Comparison of ENCODE assay signal across 48 mouse cellular contexts in the genomic region with DNA sequence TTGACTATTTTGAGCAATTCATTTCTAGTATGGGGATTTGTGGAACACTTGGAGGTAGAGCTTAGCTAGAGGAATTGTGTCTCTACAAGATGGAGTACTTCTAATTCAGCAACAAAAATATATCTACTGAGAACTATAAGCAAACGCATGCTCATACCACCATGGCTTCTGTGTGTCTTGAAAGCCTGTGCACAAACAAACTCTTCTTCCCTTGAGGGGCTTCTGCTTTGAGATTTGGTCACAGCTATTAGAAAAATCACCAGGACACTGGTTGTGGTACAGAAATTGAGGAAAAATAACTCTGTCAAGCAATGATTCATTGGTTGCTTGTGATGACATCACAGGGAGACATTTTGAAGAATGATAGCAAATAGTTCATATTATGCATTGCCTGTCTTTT. TPM values are rescaled to one million over a fixed set of nuclear protein-coding genes. Genes with fewer than 3 reads are reported as not detected.
"Had no signal": no experiment of that assay in that cellular context is flagged by ENCODE, and none has a peak within 500 bp of the region (broad histone marks: within the 10 kb centered on the region; RNA-seq: fewer than 3 reads in every experiment).

No protein-coding gene starts in this region.

- H3K27ac ChIP-seq: left cerebral cortex, adult 2 months; limb, embryonic 10.5 days; limb, embryonic 12.5 days; limb, embryonic 13.5 days; limb, embryonic 15.5 days; liver, embryonic 12.5 days; liver, embryonic 13.5 days; liver, embryonic 14.5 days; liver, embryonic 15.5 days; lung, embryonic 15.5 days; macrophage; midbrain, embryonic 10.5 days; midbrain, embryonic 12.5 days; midbrain, embryonic 13.5 days; midbrain, embryonic 15.5 days; neural tube, embryonic 12.5 days had no signal

- H3K4me2 ChIP-seq: limb, embryonic 12.5 days; limb, embryonic 13.5 days; limb, embryonic 15.5 days; liver, embryonic 11.5 days; liver, embryonic 12.5 days; liver, embryonic 13.5 days; liver, embryonic 15.5 days; lung, embryonic 14.5 days; lung, embryonic 15.5 days; midbrain, embryonic 11.5 days; midbrain, embryonic 12.5 days; midbrain, embryonic 13.5 days; midbrain, embryonic 15.5 days; neural tube, embryonic 12.5 days had no signal

- H3K36me3 ChIP-seq: limb, embryonic 10.5 days; limb, embryonic 12.5 days; limb, embryonic 13.5 days; limb, embryonic 15.5 days; liver, embryonic 12.5 days; liver, embryonic 13.5 days; liver, embryonic 15.5 days; lung, embryonic 15.5 days; midbrain, embryonic 10.5 days; midbrain, embryonic 12.5 days; midbrain, embryonic 13.5 days; midbrain, embryonic 15.5 days; neural tube, embryonic 12.5 days had no signal

- H3K27me3 ChIP-seq: limb, embryonic 12.5 days; limb, embryonic 13.5 days; limb, embryonic 15.5 days; liver, embryonic 12.5 days; liver, embryonic 13.5 days; liver, embryonic 15.5 days; lung, embryonic 15.5 days; megakaryocyte, embryonic 14.5 days; midbrain, embryonic 12.5 days; midbrain, embryonic 13.5 days; midbrain, embryonic 15.5 days; neural tube, embryonic 12.5 days had no signal

- DNase-seq: left cerebral cortex, postnatal 4 days; liver; liver, embryonic 13.5 days; liver, postnatal 0 days; lung, adult 18-20 months; lung, adult 2 months; lung, embryonic 14.5 days; lung, postnatal 10 days; lung, postnatal 14 days; lung, postnatal 36 days; lung, postnatal 4 days; midbrain, embryonic 14.5 days had no signal

- ATAC-seq: liver, embryonic 12.5 days; liver, postnatal 0 days; midbrain, embryonic 13.5 days; midbrain, embryonic 15.5 days; midbrain, embryonic 16.5 days had no signal

- H3K9me3 ChIP-seq: limb, embryonic 10.5 days; limb, embryonic 13.5 days; limb, embryonic 15.5 days; liver, embryonic 13.5 days; liver, embryonic 15.5 days; lung, embryonic 15.5 days; midbrain, embryonic 13.5 days; midbrain, embryonic 15.5 days; neural tube, embryonic 12.5 days had no signal

- H3K4me3 ChIP-seq: left cerebral cortex, adult 2 months; limb, embryonic 10.5 days; limb, embryonic 12.5 days; limb, embryonic 13.5 days; limb, embryonic 15.5 days; liver, embryonic 12.5 days; liver, embryonic 13.5 days; liver, embryonic 15.5 days; lung, embryonic 15.5 days; megakaryocyte, embryonic 14.5 days; midbrain, embryonic 10.5 days; midbrain, embryonic 12.5 days; midbrain, embryonic 13.5 days; midbrain, embryonic 15.5 days; myocyte; neural tube, embryonic 12.5 days had no signal

- H3K4me1 ChIP-seq: limb, embryonic 10.5 days; limb, embryonic 12.5 days; limb, embryonic 13.5 days; limb, embryonic 15.5 days; liver, embryonic 12.5 days; liver, embryonic 13.5 days; liver, embryonic 15.5 days; lung, embryonic 15.5 days; megakaryocyte, embryonic 14.5 days; midbrain, embryonic 10.5 days; midbrain, embryonic 12.5 days; midbrain, embryonic 13.5 days; midbrain, embryonic 15.5 days; neural tube, embryonic 12.5 days had no signal

- H3K9ac ChIP-seq: limb, embryonic 12.5 days; limb, embryonic 13.5 days; limb, embryonic 15.5 days; liver, embryonic 12.5 days; liver, embryonic 13.5 days; liver, embryonic 14.5 days; liver, embryonic 15.5 days; liver, postnatal 0 days; lung, embryonic 14.5 days; lung, embryonic 15.5 days; midbrain, embryonic 12.5 days; midbrain, embryonic 13.5 days; midbrain, embryonic 15.5 days; neural tube, embryonic 12.5 days had no signal

RNA-seq across cellular contexts. Expression of gene AW822073, which starts 9.4 kb away (rescaled TPM):
- total RNA-seq: left cerebral cortex, adult 2 months; left cerebral cortex, adult 8-10 months; left cerebral cortex, postnatal 10 days; left cerebral cortex, postnatal 14 days; left cerebral cortex, postnatal 25 days; left cerebral cortex, postnatal 36 days; left cerebral cortex, postnatal 4 days; liver, adult 2 months; megakaryocyte progenitor cell, adult 5-6 weeks; megakaryocyte, adult 5-6 weeks; megakaryocyte-erythroid progenitor cell, adult 5-6 weeks; midbrain, postnatal 0 days; monocyte, adult 5-6 weeks had no signal
- polyA plus RNA-seq: limb, embryonic 10.5 days; limb, embryonic 11.5 days; limb, embryonic 12.5 days; limb, embryonic 13.5 days; limb, embryonic 14.5 days; limb, embryonic 15.5 days; liver, adult 2 months; liver, embryonic 11.5 days; liver, embryonic 12.5 days; liver, embryonic 13.5 days; liver, embryonic 14.5 days; liver, embryonic 15.5 days; liver, embryonic 16.5 days; liver, postnatal 0 days; lung, adult 2 months; lung, embryonic 14.5 days; lung, embryonic 15.5 days; lung, embryonic 16.5 days; macrophage; midbrain, embryonic 10.5 days; midbrain, embryonic 11.5 days; midbrain, embryonic 12.5 days; midbrain, embryonic 13.5 days; midbrain, embryonic 14.5 days; midbrain, embryonic 15.5 days; midbrain, embryonic 16.5 days; midbrain, postnatal 0 days; myocyte; neural tube, embryonic 11.5 days; neural tube, embryonic 12.5 days had no signal

RNA-seq across cellular contexts. Expression of gene Duxf3, which starts 17.1 kb away (rescaled TPM):
- total RNA-seq: left cerebral cortex, adult 2 months; left cerebral cortex, adult 8-10 months; left cerebral cortex, postnatal 10 days; left cerebral cortex, postnatal 14 days; left cerebral cortex, postnatal 25 days; left cerebral cortex, postnatal 36 days; left cerebral cortex, postnatal 4 days; liver, adult 2 months; megakaryocyte progenitor cell, adult 5-6 weeks; megakaryocyte, adult 5-6 weeks; megakaryocyte-erythroid progenitor cell, adult 5-6 weeks; midbrain, postnatal 0 days; monocyte, adult 5-6 weeks had no signal
- polyA plus RNA-seq: limb, embryonic 10.5 days; limb, embryonic 11.5 days; limb, embryonic 12.5 days; limb, embryonic 13.5 days; limb, embryonic 14.5 days; limb, embryonic 15.5 days; liver, adult 2 months; liver, embryonic 11.5 days; liver, embryonic 12.5 days; liver, embryonic 13.5 days; liver, embryonic 14.5 days; liver, embryonic 15.5 days; liver, embryonic 16.5 days; liver, postnatal 0 days; lung, adult 2 months; lung, embryonic 14.5 days; lung, embryonic 15.5 days; lung, embryonic 16.5 days; macrophage; midbrain, embryonic 10.5 days; midbrain, embryonic 11.5 days; midbrain, embryonic 12.5 days; midbrain, embryonic 13.5 days; midbrain, embryonic 14.5 days; midbrain, embryonic 15.5 days; midbrain, embryonic 16.5 days; midbrain, postnatal 0 days; myocyte; neural tube, embryonic 11.5 days; neural tube, embryonic 12.5 days had no signal

RNA-seq across cellular contexts. Expression of gene Gm4981, which starts 21.1 kb away (rescaled TPM):
- total RNA-seq: left cerebral cortex, adult 2 months; left cerebral cortex, adult 8-10 months; left cerebral cortex, postnatal 10 days; left cerebral cortex, postnatal 14 days; left cerebral cortex, postnatal 25 days; left cerebral cortex, postnatal 36 days; left cerebral cortex, postnatal 4 days; liver, adult 2 months; megakaryocyte progenitor cell, adult 5-6 weeks; megakaryocyte, adult 5-6 weeks; megakaryocyte-erythroid progenitor cell, adult 5-6 weeks; monocyte, adult 5-6 weeks had no signal
- polyA plus RNA-seq: limb, embryonic 10.5 days; limb, embryonic 11.5 days; limb, embryonic 12.5 days; limb, embryonic 13.5 days; limb, embryonic 14.5 days; limb, embryonic 15.5 days; liver, adult 2 months; liver, embryonic 11.5 days; liver, embryonic 12.5 days; liver, embryonic 13.5 days; liver, embryonic 14.5 days; liver, embryonic 15.5 days; liver, embryonic 16.5 days; liver, postnatal 0 days; lung, adult 2 months; lung, embryonic 14.5 days; lung, embryonic 15.5 days; lung, embryonic 16.5 days; macrophage; midbrain, embryonic 10.5 days; midbrain, embryonic 11.5 days; midbrain, embryonic 12.5 days; midbrain, embryonic 13.5 days; midbrain, embryonic 14.5 days; midbrain, embryonic 15.5 days; midbrain, embryonic 16.5 days; midbrain, postnatal 0 days; myocyte; neural tube, embryonic 11.5 days; neural tube, embryonic 12.5 days had no signal
